Mouse (Mus musculus) liver, embryonic 12.5 days (tissue): Measurements from ENCODE around the gene Ankrd13c. TPM values are rescaled to one million over a fixed set of nuclear protein-coding genes. Genes with fewer than 3 reads are reported as not detected.
A peak's percentile ranks its signal among the peaks of the same experiment; 100 is the strongest.

ENCODE experiments used
- ATAC-seq: fragments of 200-750 bp; cut with Nextera tagmentation; 2 replicates; pipeline ENCODE4 v1.8.0; 2017; ENCODE audit warnings: moderate number of reproducible peaks, mild to moderate bottlenecking, moderate library complexity
- H3K27ac ChIP-seq: fragments of 300-500 bp; sonication (generic); 2 replicates; pipeline ENCODE4 v1.5.1; 2016; ENCODE audit warnings: mild to moderate bottlenecking
- H3K27me3 ChIP-seq: fragments of 300-500 bp; sonication (generic); replicated peaks from 2 replicates; pipeline ENCODE4 v1.6.1; 2016; ENCODE audit warnings: mild to moderate bottlenecking, moderate library complexity
- H3K36me3 ChIP-seq: fragments of 300-500 bp; sonication (generic); 2 replicates; pipeline ENCODE4 v1.6.1; 2016; ENCODE audit warnings: mild to moderate bottlenecking, moderate library complexity
- H3K4me1 ChIP-seq: fragments of 300-500 bp; sonication (generic); 2 replicates; pipeline ENCODE4 v1.6.1; 2016
- H3K4me2 ChIP-seq: fragments of 300-500 bp; sonication (generic); 2 replicates; pipeline ENCODE4 v1.6.1; 2016; ENCODE audit warnings: mild to moderate bottlenecking, moderate library complexity
- H3K4me3 ChIP-seq: fragments of 300-500 bp; sonication (generic); 2 replicates; pipeline ENCODE4 v1.5.1; 2016; ENCODE audit warnings: mild to moderate bottlenecking, moderate library complexity
- H3K9ac ChIP-seq: fragments of 300-500 bp; sonication (generic); 2 replicates; pipeline ENCODE4 v1.6.1; 2016; ENCODE audit warnings: mild to moderate bottlenecking, moderate library complexity
- H3K9me3 ChIP-seq: fragments of 300-500 bp; sonication (generic); replicated peaks from 2 replicates; pipeline ENCODE4 v1.6.1; 2016; ENCODE audit warnings: mild to moderate bottlenecking, moderate library complexity
- WGBS: fragments of 180-500 bp; shearing (Covaris S2); methylation state at CpG from one replicate; pipeline ENCODE4 v1.1.7; 2016; ENCODE audit not compliant: insufficient replicate concordance; 5-methylcytosine and 5-hydroxymethylcytosine counted together
- polyA plus RNA-seq: library from polyadenylated mRNA; unstranded; fragments of >200 nt; fragmentation: Nextera tagmentation; extraction: Ambion mirVana; gene quantifications from 2 replicates; pipeline ENCODE4 v1.2.1, GENCODE M21; 2016

Ankrd13c gene
- polyA plus RNA-seq, 1 experiment from 2014 or later = 25.4 TPM

DNA sequence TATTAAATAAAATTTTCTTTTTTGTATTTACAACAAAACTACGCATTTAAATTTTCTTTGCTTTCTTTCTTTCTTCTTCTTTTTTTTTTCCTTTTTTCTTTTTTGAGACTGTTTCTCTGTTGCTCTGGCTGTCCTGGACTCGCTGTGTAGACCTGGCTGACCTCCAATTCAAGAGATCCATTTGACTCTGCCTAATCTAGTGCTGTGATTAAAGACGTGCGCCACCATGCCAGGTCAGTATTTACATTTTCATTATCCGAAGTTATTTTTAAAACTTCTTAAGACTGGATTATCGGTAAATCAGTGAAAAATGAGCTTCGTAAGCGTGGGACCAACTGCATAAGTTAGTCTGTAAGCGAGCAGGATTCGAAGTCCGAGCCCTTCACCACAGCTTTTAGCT lies 88.8 kb downstream of the Ankrd13c start:
- WGBS = 2% methylated on average over 11 of the region's 11 CpGs
- H3K36me3 ChIP-seq = peaks cover 5% of the 10 kb centered on the region
- peaks cover 44% of the 10 kb centered on the region for H3K4me1 ChIP-seq
- ATAC-seq = no peak
- peak overlapping the region; percentile 91 for H3K9ac ChIP-seq
- peak overlapping the region; percentile 82 for H3K4me2 ChIP-seq
- H3K9me3 ChIP-seq = no peaks in the 10 kb centered on the region
- H3K27ac ChIP-seq = peak overlapping the region; percentile 92
- peak overlapping the region; percentile 87 for H3K4me3 ChIP-seq
- no peaks in the 10 kb centered on the region for H3K27me3 ChIP-seq

DNA sequence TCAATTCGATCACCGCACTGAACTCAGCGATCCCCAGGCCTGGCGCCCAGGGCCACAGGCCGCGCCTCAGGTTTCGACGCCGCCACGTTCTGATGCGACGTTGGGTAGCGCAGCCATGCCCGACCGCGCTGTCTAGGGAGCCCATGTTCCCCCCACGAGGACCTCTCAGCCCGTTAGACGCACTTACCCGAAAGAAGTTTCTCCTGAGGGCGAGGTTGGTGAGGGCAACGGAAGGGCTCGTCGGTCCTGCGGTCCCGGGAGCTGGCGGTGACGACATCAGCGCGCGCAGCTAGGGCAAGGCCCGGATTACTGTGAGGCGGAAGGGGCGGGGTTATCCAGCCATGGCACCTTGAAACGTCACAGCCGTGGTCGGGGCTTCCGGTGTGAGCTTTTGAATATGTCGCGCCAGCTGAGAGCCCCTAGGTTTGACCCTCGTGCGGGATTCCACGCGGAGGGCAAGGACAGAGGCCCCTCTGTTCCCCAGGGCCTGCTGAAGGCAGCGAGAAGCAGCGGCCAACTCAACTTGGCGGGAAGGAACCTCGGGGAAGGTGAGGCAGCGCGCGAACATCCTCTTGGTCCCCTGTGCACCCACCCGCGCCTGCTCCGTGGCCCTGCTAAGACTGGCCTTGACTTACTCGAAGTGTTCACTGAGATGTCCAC lies 89.4 kb downstream of the Ankrd13c start, which contains the start of the genes Srsf11 and Lrrc40:
Gene Srsf11 (minus strand): TSS at position 311 of the 660 bp plus-strand sequence.
Gene Lrrc40 (plus strand): TSS at position 334 of the 660 bp plus-strand sequence.
- Histone ChIP-seq H3K36me3 (peaks cover 5% of the 10 kb centered on the region), H3K4me1 (peaks cover 44% of the 10 kb centered on the region), H3K4me3 (peak within 1 kb of the TSS; percentile 87), H3K9ac (peak within 1 kb of the TSS; percentile 91), H3K4me2 (peak within 1 kb of the TSS; percentile 82), H3K9me3 (no peaks in the 10 kb centered on the region), H3K27ac (peak within 1 kb of the TSS; percentile 92), H3K27me3 (no peaks in the 10 kb centered on the region)
- under 1% methylated on average over 55 of the region's 55 CpGs for WGBS
- peak; percentile 91 for ATAC-seq

DNA sequence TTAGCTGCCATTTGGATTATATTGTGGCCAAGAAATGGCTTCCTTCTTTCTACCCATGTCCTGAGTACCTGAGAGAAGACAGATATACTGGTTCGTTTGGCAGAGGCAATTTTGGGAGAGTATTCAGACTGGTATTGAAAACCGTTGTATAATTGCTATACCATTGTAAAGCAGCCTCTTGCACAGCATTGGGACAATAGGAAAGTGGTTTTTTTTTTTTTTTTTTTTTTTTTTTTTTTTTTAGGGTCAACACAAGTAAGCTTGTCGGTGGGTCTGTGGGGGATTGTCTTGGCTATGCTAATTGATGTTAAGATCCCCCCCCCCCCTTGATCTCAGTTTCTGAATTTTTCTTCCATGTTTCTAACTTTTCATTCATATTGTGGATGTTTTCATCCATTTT lies 91.1 kb downstream of the Ankrd13c start:
- H3K4me2 ChIP-seq = peak overlapping the region; percentile 82
- no peak overlapping the region for H3K9ac ChIP-seq
- no peaks in the 10 kb centered on the region for H3K9me3 ChIP-seq
- peaks cover 31% of the 10 kb centered on the region for H3K4me1 ChIP-seq
- H3K27me3 ChIP-seq = no peaks in the 10 kb centered on the region
- H3K36me3 ChIP-seq = peaks cover 10% of the 10 kb centered on the region
- ATAC-seq = no peak
- 87% methylated on average over 3 of the region's 3 CpGs for WGBS
- no peak overlapping the region for H3K27ac ChIP-seq
- H3K4me3 ChIP-seq = peak overlapping the region; percentile 87; the same call in 1 of the 2 replicates

DNA sequence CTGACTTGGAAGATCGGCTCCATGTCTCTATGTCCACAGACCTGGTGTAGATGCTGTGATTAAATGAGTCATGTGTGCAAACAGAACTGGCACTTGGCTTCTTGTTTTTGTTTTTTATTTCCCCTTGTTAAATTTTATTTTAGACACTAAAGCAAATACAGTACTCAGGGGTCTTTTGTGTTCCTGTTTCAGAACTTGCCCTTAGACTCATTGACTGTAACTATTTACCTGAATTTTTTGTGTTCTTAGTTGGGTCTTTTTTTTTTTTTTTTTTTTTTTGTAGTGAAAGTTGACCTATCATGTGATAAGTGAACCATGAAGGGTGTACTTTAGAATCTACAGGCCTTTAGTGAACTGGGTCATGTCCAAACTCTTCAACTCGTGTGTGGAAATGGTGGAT lies 93.7 kb downstream of the Ankrd13c start:
- Histone ChIP-seq H3K4me1 (peaks cover 15% of the 10 kb centered on the region), H3K36me3 (peaks cover 16% of the 10 kb centered on the region), H3K9ac (no peak overlapping the region), H3K9me3 (no peaks in the 10 kb centered on the region), H3K4me2 (no peak overlapping the region), H3K27ac (no peak overlapping the region), H3K27me3 (no peaks in the 10 kb centered on the region), H3K4me3 (no peak overlapping the region)
- WGBS = 82% methylated on average over 2 of the region's 2 CpGs
- no peak for ATAC-seq

DNA sequence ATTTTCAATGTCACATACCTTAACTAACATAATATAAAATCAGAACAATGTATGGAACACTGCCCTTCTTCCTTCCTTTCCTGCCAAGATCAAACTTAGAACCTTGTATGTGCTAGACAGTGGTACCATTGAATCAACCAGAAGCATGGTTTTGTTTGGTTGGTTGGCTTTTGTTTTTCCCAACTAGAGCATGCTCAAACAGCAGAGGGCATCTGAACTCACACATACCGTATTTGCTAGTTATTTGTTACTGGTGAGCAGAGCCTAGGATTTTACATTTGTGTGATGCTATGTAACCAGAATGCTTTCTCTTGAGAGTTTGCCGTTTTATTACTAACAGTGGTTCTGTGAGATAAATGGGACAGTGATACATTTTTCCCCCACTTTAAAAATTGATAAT lies 102.5 kb downstream of the Ankrd13c start:
- no peak for ATAC-seq
- no peaks in the 10 kb centered on the region for H3K4me1 ChIP-seq
- H3K4me2 ChIP-seq = no peak overlapping the region
- H3K27me3 ChIP-seq = no peaks in the 10 kb centered on the region
- H3K9me3 ChIP-seq = no peaks in the 10 kb centered on the region
- no peak overlapping the region for H3K9ac ChIP-seq
- H3K27ac ChIP-seq = no peak overlapping the region
- 84% methylated on average over 2 of the region's 2 CpGs for WGBS
- no peak overlapping the region for H3K4me3 ChIP-seq
- peaks cover 54% of the 10 kb centered on the region for H3K36me3 ChIP-seq

Other genes starting within 250 kb of the Ankrd13c start
- gene Cth, start 22.2 kb upstream of the Ankrd13c start, polyA plus RNA-seq = 23.5 and 24.9 TPM in 2 replicates
- gene Srsf11, start 89.4 kb downstream of the Ankrd13c start, polyA plus RNA-seq = 173 and 185 TPM in 2 replicates
- 39.1 and 41.4 TPM in 2 replicates for gene Lrrc40, start 89.4 kb downstream of the Ankrd13c start, polyA plus RNA-seq